Mouse (Mus musculus): ENCODE data around the gene Nsd1.
"Not testable (repeated sequence)": the region's sequence is repeated elsewhere in the genome, so short reads cannot be mapped to it uniquely, and the experiment has no call there.

Gene Nsd1

GRCm38 (mm10) chr13:55190121-55190868, 19.3 kb upstream of the Nsd1 start:
- DNase-seq (ENCODE audit: low spot score) = peak; percentile 94

GRCm38 (mm10) chr13:55191535-55191934, 18.0 kb upstream of the Nsd1 start:
- DNase-seq (ENCODE audit: low spot score) = no peak

- DNase-seq (ENCODE audit: low spot score) = not testable (repeated sequence)
These were observed 6.8 kb upstream of the Nsd1 start for GRCm38 (mm10) chr13:55202758-55203157.

GRCm38 (mm10) chr13:55203740-55204139, 5.8 kb upstream of the Nsd1 start:
- DNase-seq (ENCODE audit: low spot score) = no peak

- DNase-seq (ENCODE audit: low spot score) = no peak
These were observed 4.8 kb upstream of the Nsd1 start for GRCm38 (mm10) chr13:55204667-55205389.

- DNase-seq (ENCODE audit: low spot score) = no peak
These were observed 4.0 kb upstream of the Nsd1 start for GRCm38 (mm10) chr13:55205448-55206205.

GRCm38 (mm10) chr13:55208837-55209648, 539 bp upstream of the Nsd1 start:
- peak; percentile 49 for DNase-seq (ENCODE audit: low spot score)

GRCm38 (mm10) chr13:55210193-55210970, 800 bp downstream of the Nsd1 start:
- DNase-seq (ENCODE audit: low spot score) = peak; percentile 58

- peak; percentile 56 for DNase-seq (ENCODE audit: low spot score)
These were observed 1.3 kb downstream of the Nsd1 start for GRCm38 (mm10) chr13:55210971-55211220.

GRCm38 (mm10) chr13:55211221-55212010, 1.8 kb downstream of the Nsd1 start:
- DNase-seq (ENCODE audit: low spot score) = peak; percentile 88

- DNase-seq (ENCODE audit: low spot score) = no peak
These were observed 2.4 kb downstream of the Nsd1 start for GRCm38 (mm10) chr13:55212011-55212360.

- peak; percentile 47 for DNase-seq (ENCODE audit: low spot score)
These were observed 3.0 kb downstream of the Nsd1 start for GRCm38 (mm10) chr13:55212361-55213137.

GRCm38 (mm10) chr13:55213138-55213806, 3.7 kb downstream of the Nsd1 start:
- DNase-seq (ENCODE audit: low spot score) = no peak

- DNase-seq (ENCODE audit: low spot score) = no peak
These were observed 14.8 kb downstream of the Nsd1 start for GRCm38 (mm10) chr13:55224364-55224763.

- DNase-seq (ENCODE audit: low spot score) = no peak
These were observed 21.1 kb downstream of the Nsd1 start for GRCm38 (mm10) chr13:55230701-55231100.

- no peak for DNase-seq (ENCODE audit: low spot score)
These were observed 33.6 kb downstream of the Nsd1 start for GRCm38 (mm10) chr13:55243205-55243604.

GRCm38 (mm10) chr13:55247293-55248030, 37.9 kb downstream of the Nsd1 start:
- no peak for DNase-seq (ENCODE audit: low spot score)

- DNase-seq (ENCODE audit: low spot score) = peak; percentile 18
These were observed 39.7 kb downstream of the Nsd1 start for GRCm38 (mm10) chr13:55249246-55249645.
